10 mouse cellular contexts compared by ENCODE assay signal in genomic region chr9:24780391-24780928, GRCm38 (mm10). TPM values are rescaled to one million over a fixed set of nuclear protein-coding genes. Genes with fewer than 3 reads are reported as not detected.
A peak's percentile ranks its signal among the peaks of the same experiment; 100 is the strongest.
DNase-seq lines count a peak whose midpoint lies in the region; ATAC-seq lines count a peak whose summit lies in the region.
"Had no signal": no experiment of that assay in that cellular context is flagged by ENCODE, and none has a peak within 500 bp of the region (broad histone marks: within the 10 kb centered on the region; RNA-seq: fewer than 3 reads in every experiment).

No protein-coding gene starts in this region.

- no peak overlapping the region for H3K9ac ChIP-seq in embryonic facial prominence, embryonic 15.5 days
- no peak overlapping the region for H3K9ac ChIP-seq in intestine, embryonic 14.5 days (ENCODE audit: low read length)
- H3K9ac ChIP-seq in midbrain, embryonic 16.5 days (ENCODE audit: low read depth, low read length) = no peak overlapping the region

- no peak for DNase-seq in heart, embryonic 10.5 days (ENCODE audit: low spot score)
- DNase-seq in heart, adult 9 months (ENCODE audit: low spot score in 2 of 2) = no peak
- DNase-seq in intestine, embryonic 14.5 days (ENCODE audit: low spot score) = no peak
- DNase-seq in ovary, postnatal 10 days (ENCODE audit: low spot score) = no peak
- no peak for DNase-seq in urinary bladder, postnatal 10 days (ENCODE audit: low spot score)
- DNase-seq in urinary bladder, adult 2 months (ENCODE audit: low spot score) = no peak
- DNase-seq: adrenal gland, postnatal 36 days had no signal

- peak overlapping the region; percentile 89 for H3K27ac ChIP-seq in heart, embryonic 10.5 days
- no peak overlapping the region for H3K27ac ChIP-seq in embryonic facial prominence, embryonic 15.5 days (replicated peaks)
- no peak overlapping the region for H3K27ac ChIP-seq in intestine, embryonic 14.5 days (ENCODE audit: low read depth)
- no peak overlapping the region for H3K27ac ChIP-seq in midbrain, embryonic 16.5 days (ENCODE audit: low read length)

- H3K36me3 ChIP-seq in heart, embryonic 10.5 days = no peaks in the 10 kb centered on the region
- H3K36me3 ChIP-seq in embryonic facial prominence, embryonic 15.5 days = no peaks in the 10 kb centered on the region
- no peaks in the 10 kb centered on the region for H3K36me3 ChIP-seq in intestine, embryonic 14.5 days (ENCODE audit: control insufficient read depth, insufficient read depth, low read length)
- no peaks in the 10 kb centered on the region for H3K36me3 ChIP-seq in midbrain, embryonic 16.5 days (ENCODE audit: control insufficient read depth, insufficient read depth, low read length)

- H3K27me3 ChIP-seq in heart, embryonic 10.5 days (ENCODE audit: insufficient read depth, poor library complexity, severe bottlenecking) = peaks cover 32% of the 10 kb centered on the region
- peaks cover 76% of the 10 kb centered on the region for H3K27me3 ChIP-seq in embryonic facial prominence, embryonic 15.5 days
- peaks cover 77% of the 10 kb centered on the region for H3K27me3 ChIP-seq in intestine, embryonic 14.5 days (replicated peaks; ENCODE audit: control insufficient read depth, insufficient read depth, low read length)
- H3K27me3 ChIP-seq in midbrain, embryonic 16.5 days (ENCODE audit: control insufficient read depth, insufficient read depth, low read depth, low read length) = peaks cover 53% of the 10 kb centered on the region

- no peaks in the 10 kb centered on the region for H3K9me3 ChIP-seq in heart, embryonic 10.5 days
- H3K9me3 ChIP-seq in embryonic facial prominence, embryonic 15.5 days (replicated peaks) = no peaks in the 10 kb centered on the region
- H3K9me3 ChIP-seq in intestine, embryonic 14.5 days (ENCODE audit: control insufficient read depth, low read length) = no peaks in the 10 kb centered on the region
- H3K9me3 ChIP-seq in midbrain, embryonic 16.5 days (replicated peaks; ENCODE audit: control insufficient read depth, low read length, poor library complexity, severe bottlenecking) = no peaks in the 10 kb centered on the region

- 2% methylated on average over 21 of the region's 22 CpGs for WGBS in heart, embryonic 10.5 days
- WGBS in embryonic facial prominence, embryonic 15.5 days = 2% methylated on average over 14 of the region's 22 CpGs
- 4% methylated on average over 20 of the region's 22 CpGs for WGBS in intestine, embryonic 14.5 days
- 2% methylated on average over 17 of the region's 22 CpGs for WGBS in midbrain, embryonic 16.5 days

- H3K4me1 ChIP-seq in heart, embryonic 10.5 days = peaks cover 52% of the 10 kb centered on the region
- H3K4me1 ChIP-seq in embryonic facial prominence, embryonic 15.5 days = peaks cover 16% of the 10 kb centered on the region
- H3K4me1 ChIP-seq in intestine, embryonic 14.5 days (replicated peaks; ENCODE audit: control insufficient read depth, insufficient read depth, low read length) = 0 out of 2 replicates have a peak, but pooled peaks cover 5% of the 10 kb centered on the region
- H3K4me1 ChIP-seq in midbrain, embryonic 16.5 days (ENCODE audit: control insufficient read depth, insufficient read depth, low read length) = peaks cover 7% of the 10 kb centered on the region

- H3K4me2 ChIP-seq in embryonic facial prominence, embryonic 15.5 days (replicated peaks) = peak overlapping the region; percentile 51
- peak overlapping the region; percentile 57 for H3K4me2 ChIP-seq in intestine, embryonic 14.5 days (ENCODE audit: low read length)
- H3K4me2 ChIP-seq in midbrain, embryonic 16.5 days (ENCODE audit: low read length) = peak overlapping the region; percentile 54

- 0 out of 2 replicates have a peak, but pooled peaks have one; percentile 39 for ATAC-seq in embryonic facial prominence, embryonic 15.5 days (ENCODE audit: insufficient number of reproducible peaks, low FRiP score, low TSS enrichment, low read depth)
- ATAC-seq in intestine, embryonic 14.5 days (replicated peaks; ENCODE audit: low FRiP score, low TSS enrichment, low read depth) = peak; percentile 65
- peak; percentile 57; the same call in 1 of the 2 replicates for ATAC-seq in midbrain, embryonic 16.5 days

- peak overlapping the region; percentile 63 for H3K4me3 ChIP-seq in heart, embryonic 10.5 days
- peak overlapping the region; percentile 34 for H3K4me3 ChIP-seq in embryonic facial prominence, embryonic 15.5 days (replicated peaks)
- peak overlapping the region; percentile 35 for H3K4me3 ChIP-seq in intestine, embryonic 14.5 days (ENCODE audit: low read depth, low read length)
- peak overlapping the region; percentile 31 for H3K4me3 ChIP-seq in midbrain, embryonic 16.5 days (ENCODE audit: low read depth, low read length)

RNA-seq across cellular contexts. Expression of gene Tbx20, which starts 6.4 kb away (rescaled TPM):
- 46.8 and 69.7 TPM in 2 replicates for polyA plus RNA-seq in heart, embryonic 10.5 days (2016; fragmentation: Nextera tagmentation; extraction: Ambion mirVana)
- 0.14 TPM in 1 of 2 replicates, not detected in the other for polyA plus RNA-seq in embryonic facial prominence, embryonic 15.5 days (2015; fragmentation: Nextera tagmentation; extraction: Ambion mirVana)
- 0.07 and 0.17 TPM in 2 replicates for polyA plus RNA-seq in intestine, embryonic 14.5 days (2014; fragmentation: Nextera tagmentation; extraction: Ambion mirVana)
- polyA plus RNA-seq in midbrain, embryonic 16.5 days (2015; fragmentation: Nextera tagmentation; extraction: Ambion mirVana) = 0.04 and 0.30 TPM in 2 replicates
- 10.6 and 12.9 TPM in 2 replicates for polyA plus RNA-seq in urinary bladder, adult 2 months (2012; rRNA removed)
- polyA plus RNA-seq: C2C12 had no signal
